Mouse (Mus musculus) liver, embryonic 12.5 days (tissue): ENCODE data around the gene Pigq. TPM values are rescaled to one million over a fixed set of nuclear protein-coding genes. Genes with fewer than 3 reads are reported as not detected.

Source experiments
- ATAC-seq: fragments of 200-750 bp; cut with Nextera tagmentation; 2 replicates; pipeline ENCODE4 v1.8.0; 2017; ENCODE audit warnings: moderate number of reproducible peaks, mild to moderate bottlenecking, moderate library complexity
- H3K27ac ChIP-seq: fragments of 300-500 bp; sonication (generic); 2 replicates; pipeline ENCODE4 v1.5.1; 2016; ENCODE audit warnings: mild to moderate bottlenecking
- H3K27me3 ChIP-seq: fragments of 300-500 bp; sonication (generic); replicated peaks from 2 replicates; pipeline ENCODE4 v1.6.1; 2016; ENCODE audit warnings: mild to moderate bottlenecking, moderate library complexity
- H3K36me3 ChIP-seq: fragments of 300-500 bp; sonication (generic); 2 replicates; pipeline ENCODE4 v1.6.1; 2016; ENCODE audit warnings: mild to moderate bottlenecking, moderate library complexity
- H3K4me1 ChIP-seq: fragments of 300-500 bp; sonication (generic); 2 replicates; pipeline ENCODE4 v1.6.1; 2016
- H3K4me2 ChIP-seq: fragments of 300-500 bp; sonication (generic); 2 replicates; pipeline ENCODE4 v1.6.1; 2016; ENCODE audit warnings: mild to moderate bottlenecking, moderate library complexity
- H3K4me3 ChIP-seq: fragments of 300-500 bp; sonication (generic); 2 replicates; pipeline ENCODE4 v1.5.1; 2016; ENCODE audit warnings: mild to moderate bottlenecking, moderate library complexity
- H3K9ac ChIP-seq: fragments of 300-500 bp; sonication (generic); 2 replicates; pipeline ENCODE4 v1.6.1; 2016; ENCODE audit warnings: mild to moderate bottlenecking, moderate library complexity
- H3K9me3 ChIP-seq: fragments of 300-500 bp; sonication (generic); replicated peaks from 2 replicates; pipeline ENCODE4 v1.6.1; 2016; ENCODE audit warnings: mild to moderate bottlenecking, moderate library complexity
- WGBS: fragments of 180-500 bp; shearing (Covaris S2); methylation state at CpG from one replicate; pipeline ENCODE4 v1.1.7; 2016; ENCODE audit not compliant: insufficient replicate concordance; 5-methylcytosine and 5-hydroxymethylcytosine counted together
- polyA plus RNA-seq: library from polyadenylated mRNA; unstranded; fragments of >200 nt; fragmentation: Nextera tagmentation; extraction: Ambion mirVana; gene quantifications from 2 replicates; pipeline ENCODE4 v1.2.1, GENCODE M21; 2016

Gene Pigq
- polyA plus RNA-seq, 1 experiment from 2014 or later: 161 TPM

DNA sequence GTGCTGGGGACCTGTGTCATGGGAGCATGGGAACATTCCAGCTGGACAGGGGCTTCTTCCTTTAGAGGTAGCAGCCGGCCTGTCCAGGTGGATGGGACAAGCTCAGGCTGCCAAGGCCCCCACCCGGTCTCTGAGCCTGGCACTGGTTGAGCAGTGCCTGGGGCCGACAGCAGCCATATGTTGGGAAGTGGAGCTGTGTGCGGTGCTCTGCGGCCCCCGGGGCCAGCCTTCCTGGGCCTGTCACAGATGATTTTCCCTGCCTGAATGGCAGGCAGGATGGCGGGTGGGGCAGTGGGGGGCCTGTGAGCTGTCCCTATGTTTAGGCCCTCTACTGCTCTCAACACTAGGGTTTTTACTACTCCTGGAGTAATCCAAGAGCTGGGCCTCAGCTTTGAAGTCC lies 11.5 kb upstream of the Pigq start:
- 77% methylated on average over 7 of the region's 7 CpGs for WGBS
- Histone ChIP-seq H3K27me3 (peaks cover 37% of the 10 kb centered on the region), H3K4me1 (peaks cover 44% of the 10 kb centered on the region), H3K4me2 (no peak overlapping the region), H3K9ac (0 out of 2 replicates have a peak overlapping the region, but pooled peaks have one; percentile 8), H3K27ac (0 out of 2 replicates have a peak overlapping the region, but pooled peaks have one; percentile 23), H3K4me3 (no peak overlapping the region), H3K9me3 (no peaks in the 10 kb centered on the region), H3K36me3 (peaks cover 38% of the 10 kb centered on the region)
- no peak for ATAC-seq

DNA sequence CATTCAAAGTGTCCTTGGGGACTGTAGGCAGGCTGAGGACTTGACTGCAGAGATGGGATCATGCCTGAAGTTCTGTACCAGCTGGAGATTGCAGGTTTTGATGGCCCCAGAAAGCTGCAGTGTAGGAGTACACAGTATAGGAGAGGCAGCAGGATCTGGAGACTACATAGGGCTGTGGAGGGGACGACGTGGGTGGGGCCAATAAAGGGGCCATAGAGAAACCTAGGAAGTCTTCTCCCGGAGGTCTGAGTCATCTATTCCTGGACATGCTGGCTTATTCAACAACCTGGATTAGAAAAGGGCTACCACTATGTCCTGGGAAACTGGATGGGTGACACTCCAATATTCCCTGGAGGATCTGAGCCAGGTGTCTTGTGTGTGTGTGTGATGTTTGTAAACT lies 11.0 kb upstream of the Pigq start:
- ATAC-seq: no peak
- peaks cover 35% of the 10 kb centered on the region for H3K36me3 ChIP-seq
- H3K9me3 ChIP-seq: no peaks in the 10 kb centered on the region
- 54% methylated on average over 3 of the region's 3 CpGs for WGBS
- 0 out of 2 replicates have a peak overlapping the region, but pooled peaks have one; percentile 8 for H3K9ac ChIP-seq
- peaks cover 44% of the 10 kb centered on the region for H3K4me1 ChIP-seq
- H3K27ac ChIP-seq: no peak overlapping the region
- H3K27me3 ChIP-seq: peaks cover 42% of the 10 kb centered on the region
- H3K4me2 ChIP-seq: no peak overlapping the region
- H3K4me3 ChIP-seq: no peak overlapping the region

GRCm38 (mm10) chr17:25954671-25955070 lies 9.9 kb upstream of the Pigq start:
- Histone ChIP-seq H3K27ac (no peak overlapping the region), H3K36me3 (peaks cover 25% of the 10 kb centered on the region), H3K4me3 (no peak overlapping the region), H3K9me3 (no peaks in the 10 kb centered on the region), H3K27me3 (peaks cover 52% of the 10 kb centered on the region), H3K4me1 (peaks cover 39% of the 10 kb centered on the region), H3K4me2 (no peak overlapping the region), H3K9ac (no peak overlapping the region)
- no peak for ATAC-seq
- 81% methylated on average over 1 of the region's 2 CpGs for WGBS

DNA sequence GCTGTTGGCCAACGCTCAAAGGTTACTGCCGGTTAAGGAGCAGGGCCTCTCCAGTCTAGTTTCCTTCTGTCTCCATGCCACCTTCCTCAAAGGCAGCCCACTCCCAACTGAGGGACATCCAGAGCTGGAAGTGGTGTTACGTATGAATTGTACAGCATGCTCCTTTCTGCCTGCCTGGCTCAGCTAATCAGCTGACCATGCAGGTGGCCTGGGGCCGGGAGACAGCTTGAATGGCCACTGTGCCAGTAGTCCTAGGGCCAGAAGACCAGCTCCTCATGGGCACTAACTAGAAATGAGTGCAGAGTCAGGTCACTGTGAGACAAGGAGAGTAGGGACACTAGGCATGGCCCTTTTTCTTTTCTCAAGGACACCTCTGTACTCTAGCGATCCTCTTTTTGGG lies 8.4 kb upstream of the Pigq start:
- WGBS: 77% methylated on average over 5 of the region's 5 CpGs
- H3K9ac ChIP-seq: no peak overlapping the region
- H3K27me3 ChIP-seq: peaks cover 56% of the 10 kb centered on the region

DNA sequence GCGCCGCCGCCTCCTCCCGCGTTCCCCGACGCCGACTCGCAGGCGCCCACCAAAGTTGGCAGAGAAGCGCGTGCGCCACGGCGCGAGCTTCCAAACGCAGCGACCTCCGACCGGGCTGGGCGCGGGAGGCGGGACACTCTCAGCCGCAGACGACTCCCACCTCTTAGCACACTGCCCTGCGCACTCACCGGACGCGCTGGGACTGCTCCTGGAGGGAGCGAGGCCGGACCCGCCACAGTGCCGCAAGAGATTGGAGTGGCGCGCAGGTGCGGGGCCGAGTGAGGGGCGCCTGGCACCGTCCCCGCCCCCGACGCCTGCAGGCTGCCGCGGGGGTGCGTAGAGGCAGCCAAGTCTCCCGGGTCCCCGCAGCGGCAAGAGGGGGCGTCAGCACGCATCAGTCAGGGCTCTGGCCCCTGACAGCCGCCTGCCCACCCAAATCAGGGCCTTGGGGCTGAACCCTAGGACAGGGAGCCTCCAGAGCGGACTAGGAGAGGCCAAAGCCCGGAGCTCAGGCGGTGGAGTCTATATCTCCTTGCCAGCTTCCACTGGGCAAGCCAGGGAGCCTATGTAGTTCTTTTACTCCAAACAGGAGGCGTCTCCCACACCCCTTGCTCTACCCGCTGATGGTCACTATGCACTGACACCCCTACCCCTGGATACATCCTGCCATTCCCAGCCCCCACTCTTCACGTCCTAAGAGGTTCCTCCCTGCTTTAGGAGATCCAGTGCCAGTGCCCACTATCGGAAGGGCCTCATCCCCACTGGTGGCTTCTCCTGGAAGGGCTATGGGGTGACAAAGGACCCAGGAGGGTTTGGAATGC lies 7.3 kb upstream of the Pigq start, which contains the start of gene A930017K11Rik:
Gene A930017K11Rik (minus strand): TSS at position 763 of the 821 bp plus-strand sequence.
- Histone ChIP-seq H3K27me3 (peaks cover 56% of the 10 kb centered on the region), H3K9me3 (no peaks in the 10 kb centered on the region), H3K4me2 (peak within 1 kb of the TSS; percentile 72), H3K4me3 (peak within 1 kb of the TSS; percentile 53), H3K9ac (peak within 1 kb of the TSS; percentile 56), H3K27ac (no peak within 1 kb of the TSS), H3K36me3 (no peaks in the 10 kb centered on the region), H3K4me1 (peaks cover 52% of the 10 kb centered on the region)
- ATAC-seq: no peak
- 3% methylated on average over 58 of the region's 58 CpGs for WGBS

More for the DNA sequence above, 8.4 kb upstream of the Pigq start:
- no peak for ATAC-seq
- H3K36me3 ChIP-seq: peaks cover 10% of the 10 kb centered on the region
- H3K4me2 ChIP-seq: no peak overlapping the region
- H3K27ac ChIP-seq: no peak overlapping the region
- H3K4me3 ChIP-seq: no peak overlapping the region
- H3K9me3 ChIP-seq: no peaks in the 10 kb centered on the region
- peaks cover 41% of the 10 kb centered on the region for H3K4me1 ChIP-seq

DNA sequence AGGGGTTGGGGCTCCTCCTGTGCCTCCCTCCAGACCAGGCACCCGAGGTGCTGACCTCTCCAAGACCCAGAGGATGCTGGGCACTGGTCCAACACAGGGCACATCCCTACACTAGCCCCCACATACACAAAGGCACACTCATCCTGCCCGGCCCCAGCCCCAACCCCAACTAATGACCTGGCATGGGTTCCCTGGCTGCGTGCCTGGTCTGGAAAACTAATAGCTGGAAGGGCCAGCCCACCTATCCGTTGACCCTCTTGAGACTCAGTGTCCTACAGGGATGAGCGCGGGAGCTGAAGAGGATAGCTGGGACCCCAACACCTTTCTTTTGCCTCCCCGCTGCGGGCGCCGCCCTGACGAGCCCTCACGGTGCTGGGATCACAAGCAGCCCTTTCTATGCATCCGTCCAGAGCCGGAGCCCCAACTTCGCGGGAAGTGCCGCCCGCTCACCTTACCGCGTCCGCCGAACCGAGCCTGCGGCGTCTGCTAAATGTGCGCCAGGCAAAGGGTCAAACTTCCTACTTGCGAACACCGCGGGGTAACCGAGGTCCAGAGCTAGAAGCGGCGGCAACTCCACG lies 6.6 kb upstream of the Pigq start:
- Histone ChIP-seq H3K4me1 (peaks cover 59% of the 10 kb centered on the region), H3K27me3 (peaks cover 56% of the 10 kb centered on the region), H3K27ac (no peak overlapping the region), H3K9me3 (no peaks in the 10 kb centered on the region), H3K36me3 (no peaks in the 10 kb centered on the region), H3K4me2 (peak overlapping the region; percentile 72), H3K9ac (peak overlapping the region; percentile 56), H3K4me3 (peak overlapping the region; percentile 53)
- no peak for ATAC-seq
- WGBS: 2% methylated on average over 33 of the region's 33 CpGs

- Histone ChIP-seq H3K4me2 (peak overlapping the region; percentile 72), H3K9me3 (no peaks in the 10 kb centered on the region), H3K27me3 (peaks cover 56% of the 10 kb centered on the region), H3K4me3 (peak overlapping the region; percentile 53), H3K9ac (peak overlapping the region; percentile 56), H3K36me3 (no peaks in the 10 kb centered on the region), H3K4me1 (peaks cover 62% of the 10 kb centered on the region), H3K27ac (no peak overlapping the region)
- no peak for ATAC-seq
- 4% methylated on average over 3 of the region's 3 CpGs for WGBS
These were observed 6.0 kb upstream of the Pigq start for GRCm38 (mm10) chr17:25950706-25951105.

GRCm38 (mm10) chr17:25949981-25950380 lies 5.2 kb upstream of the Pigq start:
- H3K9me3 ChIP-seq: no peaks in the 10 kb centered on the region
- peaks cover 64% of the 10 kb centered on the region for H3K4me1 ChIP-seq
- H3K4me2 ChIP-seq: no peak overlapping the region
- 79% methylated on average over 5 of the region's 5 CpGs for WGBS
- no peak overlapping the region for H3K9ac ChIP-seq
- no peak overlapping the region for H3K27ac ChIP-seq
- H3K4me3 ChIP-seq: no peak overlapping the region
- peaks cover 56% of the 10 kb centered on the region for H3K27me3 ChIP-seq
- no peaks in the 10 kb centered on the region for H3K36me3 ChIP-seq
- ATAC-seq: no peak

DNA sequence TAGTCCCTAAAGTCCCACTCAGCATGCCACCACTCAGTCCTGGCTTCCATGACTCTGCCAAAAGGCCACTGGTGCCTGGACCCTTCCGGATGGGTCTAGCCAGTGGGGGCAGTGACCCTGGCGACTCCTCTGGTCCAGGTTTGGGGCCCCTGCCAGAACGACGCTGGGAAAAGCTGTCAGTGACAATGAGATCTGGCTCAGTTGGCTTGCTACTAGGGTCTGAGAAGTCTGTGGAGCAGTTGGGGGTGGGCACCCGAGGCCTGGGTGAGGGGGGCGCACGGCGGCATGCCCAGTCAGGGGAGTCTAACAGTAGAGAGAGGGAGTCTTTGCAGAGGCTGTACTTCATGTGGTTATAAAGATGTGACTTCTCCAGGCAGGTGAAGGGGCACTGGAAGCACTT lies 3.3 kb upstream of the Pigq start:
- 76% methylated on average over 8 of the region's 8 CpGs for WGBS
- peaks cover 37% of the 10 kb centered on the region for H3K27me3 ChIP-seq
- H3K27ac ChIP-seq: peak overlapping the region; percentile 99
- H3K4me2 ChIP-seq: peak overlapping the region; percentile 81
- H3K9ac ChIP-seq: peak overlapping the region; percentile 99
- ATAC-seq: no peak
- H3K36me3 ChIP-seq: no peaks in the 10 kb centered on the region
- no peaks in the 10 kb centered on the region for H3K9me3 ChIP-seq
- peak overlapping the region; percentile 10; the same call in 1 of the 2 replicates for H3K4me3 ChIP-seq
- peaks cover 81% of the 10 kb centered on the region for H3K4me1 ChIP-seq

DNA sequence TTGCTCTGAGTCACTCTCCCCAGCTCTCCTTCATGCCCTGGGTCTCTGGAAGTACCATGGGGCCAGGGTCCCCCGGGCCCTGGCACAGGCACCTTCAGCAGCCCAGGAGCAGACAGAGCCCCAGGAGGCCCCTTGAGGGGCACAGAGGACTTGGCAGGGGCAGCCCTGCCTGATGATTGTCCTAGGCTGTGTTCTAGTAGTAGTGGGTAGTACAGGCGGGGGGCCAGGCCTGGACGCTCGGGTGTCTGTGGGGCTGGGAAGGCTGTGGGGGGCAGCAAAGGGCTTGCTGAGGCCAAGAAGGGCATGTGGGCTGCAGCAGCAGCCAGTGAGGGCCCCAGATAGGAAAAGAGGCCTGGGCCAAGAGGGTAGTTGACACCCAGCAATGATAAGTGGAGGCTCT lies 2.8 kb upstream of the Pigq start:
- Histone ChIP-seq H3K9me3 (no peaks in the 10 kb centered on the region), H3K27me3 (peaks cover 32% of the 10 kb centered on the region), H3K4me1 (peaks cover 81% of the 10 kb centered on the region), H3K4me3 (peak overlapping the region; percentile 10; the same call in 1 of the 2 replicates), H3K4me2 (peak overlapping the region; percentile 81), H3K27ac (peak overlapping the region; percentile 99), H3K9ac (peak overlapping the region; percentile 99), H3K36me3 (no peaks in the 10 kb centered on the region)
- no peak for ATAC-seq
- 69% methylated on average over 4 of the region's 4 CpGs for WGBS

GRCm38 (mm10) chr17:25946891-25947290 lies 2.2 kb upstream of the Pigq start:
- peaks cover 25% of the 10 kb centered on the region for H3K27me3 ChIP-seq
- no peak for ATAC-seq
- H3K27ac ChIP-seq: peak overlapping the region; percentile 99
- H3K9ac ChIP-seq: peak overlapping the region; percentile 99
- 68% methylated on average over 8 of the region's 8 CpGs for WGBS
- H3K4me1 ChIP-seq: peaks cover 74% of the 10 kb centered on the region
- H3K9me3 ChIP-seq: no peaks in the 10 kb centered on the region
- H3K36me3 ChIP-seq: no peaks in the 10 kb centered on the region
- H3K4me3 ChIP-seq: peak overlapping the region; percentile 14; the same call in 1 of the 2 replicates
- peak overlapping the region; percentile 81 for H3K4me2 ChIP-seq

DNA sequence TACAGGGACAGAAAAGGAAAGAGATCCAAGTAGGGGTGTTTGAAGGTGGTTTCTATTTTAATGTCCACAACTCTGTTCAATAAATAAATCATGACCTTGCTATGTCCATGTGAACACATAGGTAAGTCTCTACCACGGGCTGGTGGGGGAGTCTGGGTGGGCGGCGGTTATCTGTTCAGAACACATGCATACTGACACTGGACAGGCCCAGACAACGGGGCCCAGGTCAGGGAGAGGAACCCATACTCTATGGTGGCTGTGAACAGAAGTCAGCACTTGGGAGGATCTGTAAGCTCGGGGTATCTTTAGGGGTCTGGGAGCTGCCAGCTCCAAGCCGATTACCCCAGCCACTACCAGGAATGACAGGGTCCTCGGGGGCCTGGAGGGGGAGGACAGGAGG lies 1.6 kb upstream of the Pigq start:
- WGBS: 41% methylated on average over 7 of the region's 7 CpGs

More for the DNA sequence above, 1.6 kb upstream of the Pigq start:
- peaks cover 69% of the 10 kb centered on the region for H3K4me1 ChIP-seq
- H3K4me3 ChIP-seq: peak overlapping the region; percentile 14; the same call in 1 of the 2 replicates
- peak; percentile 51 for ATAC-seq
- no peaks in the 10 kb centered on the region for H3K9me3 ChIP-seq
- H3K36me3 ChIP-seq: no peaks in the 10 kb centered on the region
- peak overlapping the region; percentile 81 for H3K4me2 ChIP-seq
- H3K9ac ChIP-seq: peak overlapping the region; percentile 99
- H3K27ac ChIP-seq: peak overlapping the region; percentile 99
- peaks cover 20% of the 10 kb centered on the region for H3K27me3 ChIP-seq
